Mouse (Mus musculus) hindbrain, embryonic 14.5 days (tissue): ENCODE data around the gene Spata2. TPM values are rescaled to one million over a fixed set of nuclear protein-coding genes. Genes with fewer than 3 reads are reported as not detected.

Experiments used
- ATAC-seq: fragments of 200-750 bp; cut with Nextera tagmentation; 2 replicates; pipeline ENCODE4 v1.8.0; 2017; ENCODE audit warnings: moderate number of reproducible peaks, mild to moderate bottlenecking, moderate TSS enrichment, moderate library complexity; ENCODE audit not compliant: low FRiP score
- DNase-seq: peaks from one replicate; pipeline ENCODE4 v3.0.0-alpha.2; 2015; ENCODE audit warnings: low spot score
- H3K27ac ChIP-seq: fragments of 300-500 bp; sonication (generic); 2 replicates; pipeline ENCODE4 v1.5.1; 2014; ENCODE audit warnings: mild to moderate bottlenecking, moderate library complexity
- H3K27me3 ChIP-seq: fragments of 300-500 bp; sonication (generic); 2 replicates; pipeline ENCODE4 v1.6.1; 2014; ENCODE audit warnings: mild to moderate bottlenecking, low read length, mixed read lengths; ENCODE audit not compliant: control insufficient read depth, insufficient read depth
- H3K36me3 ChIP-seq: fragments of 300-500 bp; sonication (generic); replicated peaks from 2 replicates; pipeline ENCODE4 v1.6.1; 2014; ENCODE audit not compliant: control insufficient read depth, insufficient read depth
- H3K4me1 ChIP-seq: fragments of 300-500 bp; sonication (generic); replicated peaks from 2 replicates; pipeline ENCODE4 v1.6.1; 2014; ENCODE audit warnings: antibody characterized with exemption, low read length, mixed read lengths; ENCODE audit not compliant: control insufficient read depth, insufficient read depth
- H3K4me2 ChIP-seq: fragments of 300-500 bp; sonication (generic); replicated peaks from 2 replicates; pipeline ENCODE4 v1.6.1; 2014; ENCODE audit warnings: mild to moderate bottlenecking, moderate library complexity
- H3K4me3 ChIP-seq: fragments of 300-500 bp; sonication (generic); replicated peaks from 2 replicates; pipeline ENCODE4 v1.5.1; 2014; ENCODE audit warnings: mild to moderate bottlenecking, low read length
- H3K9ac ChIP-seq: fragments of 300-500 bp; sonication (generic); 2 replicates; pipeline ENCODE4 v1.6.1; 2014
- H3K9me3 ChIP-seq: fragments of 300-500 bp; sonication (generic); 2 replicates; pipeline ENCODE4 v1.6.1; 2016; ENCODE audit warnings: low read length; ENCODE audit not compliant: control insufficient read depth
- WGBS: fragments of 180-500 bp; shearing (Covaris S2); extraction: QIAGEN DNeasy Blood & Tissue Kit; methylation state at CpG from one replicate; pipeline ENCODE4 v1.1.7; 2014; 5-methylcytosine and 5-hydroxymethylcytosine counted together
- polyA plus RNA-seq: library from polyadenylated mRNA; unstranded; fragments of >200 nt; fragmentation: Nextera tagmentation; extraction: Ambion mirVana; gene quantifications from 2 replicates; pipeline ENCODE4 v1.2.1, GENCODE M21; 2014

The Spata2 gene
- polyA plus RNA-seq, 1 experiment from 2014 or later = 27.3 TPM

GRCm38 (mm10) chr2:167475596-167475995 lies 17.1 kb downstream of the Spata2 start:
- H3K27me3 ChIP-seq = no peaks in the 10 kb centered on the region
- peaks cover 22% of the 10 kb centered on the region for H3K4me1 ChIP-seq
- H3K36me3 ChIP-seq = peaks cover 56% of the 10 kb centered on the region
- WGBS = 87% methylated on average over 5 of the region's 5 CpGs
- ATAC-seq = no peak
- peak overlapping the region; percentile 74 for H3K27ac ChIP-seq
- H3K4me3 ChIP-seq = no peak overlapping the region
- no peak for DNase-seq
- no peak overlapping the region for H3K4me2 ChIP-seq
- peak overlapping the region; percentile 16; the same call in 1 of the 2 replicates for H3K9ac ChIP-seq
- no peaks in the 10 kb centered on the region for H3K9me3 ChIP-seq

- H3K9me3 ChIP-seq = no peaks in the 10 kb centered on the region
- ATAC-seq (no peak), DNase-seq (no peak)
- no peaks in the 10 kb centered on the region for H3K27me3 ChIP-seq
- H3K27ac ChIP-seq = no peak overlapping the region
- no peak overlapping the region for H3K4me2 ChIP-seq
- H3K36me3 ChIP-seq = peaks cover 63% of the 10 kb centered on the region
- WGBS = 84% methylated on average over 6 of the region's 6 CpGs
- no peak overlapping the region for H3K4me3 ChIP-seq
- peaks cover 22% of the 10 kb centered on the region for H3K4me1 ChIP-seq
- H3K9ac ChIP-seq = no peak overlapping the region
Observed at GRCm38 (mm10) chr2:167474218-167474617, 18.5 kb downstream of the Spata2 start.

- ATAC-seq (no peak), DNase-seq (no peak)
- no peaks in the 10 kb centered on the region for H3K9me3 ChIP-seq
- no peak overlapping the region for H3K4me2 ChIP-seq
- no peak overlapping the region for H3K4me3 ChIP-seq
- peaks cover 86% of the 10 kb centered on the region for H3K36me3 ChIP-seq
- WGBS = 90% methylated on average over 6 of the region's 6 CpGs
- no peak overlapping the region for H3K27ac ChIP-seq
- no peaks in the 10 kb centered on the region for H3K27me3 ChIP-seq
- no peak overlapping the region for H3K9ac ChIP-seq
- peaks cover 14% of the 10 kb centered on the region for H3K4me1 ChIP-seq
Observed at GRCm38 (mm10) chr2:167471585-167471984, 21.1 kb downstream of the Spata2 start.

GRCm38 (mm10) chr2:167470611-167471010 lies 22.1 kb downstream of the Spata2 start:
- Histone ChIP-seq H3K27ac (no peak overlapping the region), H3K9ac (no peak overlapping the region), H3K4me3 (no peak overlapping the region), H3K4me2 (no peak overlapping the region), H3K4me1 (peaks cover 4% of the 10 kb centered on the region), H3K9me3 (no peaks in the 10 kb centered on the region), H3K36me3 (peaks cover 94% of the 10 kb centered on the region), H3K27me3 (no peaks in the 10 kb centered on the region)
- no peak for ATAC-seq
- 97% methylated on average over 3 of the region's 3 CpGs for WGBS
- no peak for DNase-seq

GRCm38 (mm10) chr2:167468444-167468843 lies 24.2 kb downstream of the Spata2 start:
- ATAC-seq (no peak), DNase-seq (no peak)
- no peak overlapping the region for H3K4me3 ChIP-seq
- no peaks in the 10 kb centered on the region for H3K9me3 ChIP-seq
- peaks cover 79% of the 10 kb centered on the region for H3K36me3 ChIP-seq
- H3K4me1 ChIP-seq = no peaks in the 10 kb centered on the region
- no peaks in the 10 kb centered on the region for H3K27me3 ChIP-seq
- no peak overlapping the region for H3K9ac ChIP-seq
- no peak overlapping the region for H3K4me2 ChIP-seq
- WGBS = 84% methylated on average over 6 of the region's 6 CpGs
- no peak overlapping the region for H3K27ac ChIP-seq

- ATAC-seq = no peak
Observed at GRCm38 (mm10) chr2:167467214-167467613, 25.5 kb downstream of the Spata2 start.

GRCm38 (mm10) chr2:167465951-167466350 lies 26.7 kb downstream of the Spata2 start:
- H3K4me3 ChIP-seq = no peak overlapping the region
- no peak overlapping the region for H3K9ac ChIP-seq
- no peaks in the 10 kb centered on the region for H3K9me3 ChIP-seq
- ATAC-seq (no peak), DNase-seq (no peak)
- H3K27ac ChIP-seq = no peak overlapping the region
- peaks cover 61% of the 10 kb centered on the region for H3K36me3 ChIP-seq
- no peaks in the 10 kb centered on the region for H3K4me1 ChIP-seq
- no peak overlapping the region for H3K4me2 ChIP-seq
- WGBS = 95% methylated on average over 3 of the region's 3 CpGs
- no peaks in the 10 kb centered on the region for H3K27me3 ChIP-seq

More at GRCm38 (mm10) chr2:167467214-167467613, 25.5 kb downstream of the Spata2 start:
- no peak overlapping the region for H3K27ac ChIP-seq
- H3K36me3 ChIP-seq = peaks cover 69% of the 10 kb centered on the region
- H3K4me1 ChIP-seq = no peaks in the 10 kb centered on the region
- no peaks in the 10 kb centered on the region for H3K9me3 ChIP-seq
- no peak overlapping the region for H3K4me3 ChIP-seq
- H3K9ac ChIP-seq = no peak overlapping the region
- no peak for DNase-seq
- WGBS = 78% methylated on average over 5 of the region's 5 CpGs
- H3K4me2 ChIP-seq = no peak overlapping the region
- H3K27me3 ChIP-seq = no peaks in the 10 kb centered on the region

GRCm38 (mm10) chr2:167463802-167464201 lies 28.9 kb downstream of the Spata2 start:
- WGBS = 94% methylated on average over 5 of the region's 5 CpGs
- no peak for DNase-seq
- H3K9ac ChIP-seq = no peak overlapping the region
- H3K4me2 ChIP-seq = no peak overlapping the region
- H3K9me3 ChIP-seq = no peaks in the 10 kb centered on the region
- H3K27me3 ChIP-seq = no peaks in the 10 kb centered on the region
- H3K36me3 ChIP-seq = peaks cover 59% of the 10 kb centered on the region
- H3K27ac ChIP-seq = no peak overlapping the region
- no peak for ATAC-seq
- no peak overlapping the region for H3K4me3 ChIP-seq
- no peaks in the 10 kb centered on the region for H3K4me1 ChIP-seq

- peaks cover 57% of the 10 kb centered on the region for H3K36me3 ChIP-seq
- WGBS = 65% methylated on average over 6 of the region's 6 CpGs
- H3K4me2 ChIP-seq = no peak overlapping the region
- no peaks in the 10 kb centered on the region for H3K27me3 ChIP-seq
- no peak overlapping the region for H3K9ac ChIP-seq
- no peaks in the 10 kb centered on the region for H3K4me1 ChIP-seq
- H3K27ac ChIP-seq = no peak overlapping the region
- DNase-seq (peak; percentile 50), ATAC-seq (peak; percentile 53; the same call in 1 of the 2 replicates)
- no peak overlapping the region for H3K4me3 ChIP-seq
- no peaks in the 10 kb centered on the region for H3K9me3 ChIP-seq
Observed at GRCm38 (mm10) chr2:167462954-167463353, 29.7 kb downstream of the Spata2 start.
